Mouse (Mus musculus): ENCODE results near the gene Tmbim6. TPM values are rescaled to one million over a fixed set of nuclear protein-coding genes. Genes with fewer than 3 reads are reported as not detected.

Tmbim6 gene
- 211 and 217 TPM in 2 replicates for polyA plus RNA-seq (2012; rRNA removed)

DNA sequence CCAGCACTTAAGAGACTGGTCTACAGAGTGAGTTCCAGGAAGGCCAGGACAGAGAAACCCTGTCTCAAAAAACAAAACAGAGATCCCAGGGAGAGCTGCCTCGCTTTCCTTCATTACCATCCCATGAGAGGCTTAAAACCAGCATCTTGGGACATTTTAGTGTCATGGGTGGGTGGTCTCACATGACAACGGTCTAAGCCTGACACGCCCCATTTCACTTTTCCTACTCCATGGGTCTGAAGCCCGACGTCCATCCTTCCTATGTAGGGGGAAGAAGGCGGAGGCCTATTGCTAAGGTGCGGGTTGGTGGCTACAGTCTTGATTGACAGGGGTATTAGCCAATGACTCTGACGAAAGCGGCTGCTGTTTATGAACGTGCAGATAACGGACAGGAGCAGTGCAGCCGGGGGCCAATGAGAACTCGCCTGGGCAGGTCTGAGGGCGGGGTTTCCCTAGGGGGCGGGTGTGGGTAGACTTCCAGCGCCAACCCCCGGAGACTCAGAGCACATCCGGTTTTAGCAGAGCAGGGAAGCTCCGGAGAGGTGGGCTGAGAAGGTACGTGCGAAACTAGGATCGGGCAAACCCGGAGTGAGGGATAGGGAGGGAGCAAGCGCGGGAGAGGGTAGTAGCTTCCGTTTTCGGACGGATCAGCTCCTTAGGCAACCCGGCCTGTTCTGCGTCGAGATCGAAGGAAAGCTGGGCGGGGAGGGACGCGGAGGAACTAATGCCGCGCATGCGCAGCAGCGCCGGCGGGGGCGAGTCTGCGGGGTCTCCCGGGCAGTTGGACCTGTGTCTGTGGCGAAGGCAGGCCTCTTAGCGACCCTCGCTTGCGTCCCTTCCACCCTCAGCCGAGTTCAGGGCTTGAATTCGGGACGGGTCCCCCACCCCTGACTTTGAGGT is at the start of gene Tmbim6:
Tmbim6 (plus strand) TSS at position 397 of the 900 bp plus-strand sequence.

DNA sequence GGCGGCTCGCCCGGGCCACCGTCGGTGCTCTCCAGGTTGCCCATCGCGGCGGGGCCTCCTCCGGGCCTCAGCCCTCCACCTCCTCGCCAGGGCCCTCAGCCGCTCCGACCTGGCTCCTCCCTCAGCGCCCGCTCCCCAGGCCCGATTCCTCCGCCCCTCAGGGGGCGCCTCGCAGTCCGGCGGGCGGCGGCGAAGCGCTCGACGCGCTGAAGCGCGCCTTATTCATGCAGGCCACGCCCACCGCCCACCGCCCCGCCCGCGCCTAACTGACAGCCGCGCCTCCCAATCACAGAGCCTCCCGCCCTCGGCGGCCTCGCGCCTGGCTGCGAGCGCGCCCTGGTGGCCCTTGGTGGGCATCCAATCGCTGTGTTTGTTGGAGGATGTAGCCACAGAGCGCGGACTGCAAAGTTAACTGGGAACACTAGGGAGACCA is 22.4 kb upstream of the Tmbim6 start, which contains the start of gene Fmnl3:
Fmnl3 (minus strand) TSS at position 224 of the 433 bp plus-strand sequence.

DNA sequence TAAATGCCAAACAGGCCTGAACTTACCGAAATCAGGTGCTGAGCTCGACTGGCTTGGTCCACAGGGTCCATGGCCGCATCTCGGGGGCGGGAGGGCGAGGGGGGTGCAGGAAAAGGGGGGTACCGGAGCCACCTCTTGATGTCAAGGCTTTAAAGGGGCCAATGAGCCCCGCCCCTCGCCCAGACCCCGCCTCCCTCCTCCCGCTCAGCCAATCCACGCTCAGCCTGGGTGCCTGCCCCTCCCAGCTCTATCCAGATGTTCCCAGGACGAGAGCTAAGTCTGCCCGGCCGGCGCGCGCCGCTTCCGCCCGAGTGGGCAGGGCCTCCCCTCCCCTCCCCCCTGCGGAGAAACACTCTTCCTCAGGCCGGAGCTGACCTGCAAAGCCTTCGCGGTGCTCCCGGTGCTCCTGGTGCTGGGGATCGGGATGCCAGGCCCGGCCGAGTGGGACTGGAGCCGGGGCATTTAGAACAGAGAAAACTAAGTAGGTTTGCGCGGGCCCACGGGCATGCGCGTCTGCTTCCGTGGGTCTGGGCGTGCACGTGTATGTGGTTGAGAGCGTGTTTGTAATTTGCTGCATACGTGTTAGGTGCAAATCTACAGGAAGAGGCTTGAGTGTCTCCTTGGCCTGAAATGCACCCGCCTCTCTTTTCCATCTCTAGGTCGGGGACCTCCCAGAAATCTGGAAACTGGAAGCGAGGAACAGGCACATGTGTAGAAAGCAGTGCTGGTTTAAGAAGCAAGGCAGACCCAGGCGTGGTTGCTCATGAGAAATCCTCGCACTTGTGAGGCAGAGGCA is 65.1 kb downstream of the Tmbim6 start, which contains the start of gene Nckap5l:
Nckap5l (minus strand) TSS at position 143 of the 796 bp plus-strand sequence.

Other genes with a start within 250 kb of the Tmbim6 start
- gene Kcnh3, start 168.0 kb upstream of the Tmbim6 start, polyA plus RNA-seq (2012; rRNA removed) = 12.2 and 12.6 TPM in 2 replicates
- gene Mcrs1, start 140.9 kb upstream of the Tmbim6 start, polyA plus RNA-seq (2012; rRNA removed) = 142 and 145 TPM in 2 replicates
- 181 and 191 TPM in 2 replicates for gene Prpf40b, start 97.8 kb upstream of the Tmbim6 start, polyA plus RNA-seq (2012; rRNA removed)
- 0.58 and 0.78 TPM in 2 replicates for gene Fam186b, start 97.0 kb upstream of the Tmbim6 start, polyA plus RNA-seq (2012; rRNA removed)
- 21.3 and 22.4 TPM in 2 replicates for gene Fmnl3, start 22.4 kb upstream of the Tmbim6 start, polyA plus RNA-seq (2012; rRNA removed)
- 15.9 and 17.0 TPM in 2 replicates for gene Nckap5l, start 64.9 kb downstream of the Tmbim6 start, polyA plus RNA-seq (2012; rRNA removed)
- gene Bcdin3d, start 81.8 kb downstream of the Tmbim6 start, polyA plus RNA-seq (2012; rRNA removed) = 10.5 and 11.0 TPM in 2 replicates
- 15.3 and 20.9 TPM in 2 replicates for gene Faim2, start 135.3 kb downstream of the Tmbim6 start, polyA plus RNA-seq (2012; rRNA removed)
- gene Aqp2, start 186.2 kb downstream of the Tmbim6 start, polyA plus RNA-seq (2012; rRNA removed) = not detected in 2 replicates
- 0.67 and 0.79 TPM in 2 replicates for gene Aqp5, start 197.9 kb downstream of the Tmbim6 start, polyA plus RNA-seq (2012; rRNA removed)
- gene Aqp6, start 208.5 kb downstream of the Tmbim6 start, polyA plus RNA-seq (2012; rRNA removed) = 0.21 and 0.47 TPM in 2 replicates